Mouse (Mus musculus) neural tube, embryonic 14.5 days (tissue): Measurements from ENCODE around the gene Cyp11a1. TPM values are rescaled to one million over a fixed set of nuclear protein-coding genes. Genes with fewer than 3 reads are reported as not detected.

Experiments
- ATAC-seq: fragments of 200-750 bp; cut with Nextera tagmentation; 2 replicates; pipeline ENCODE4 v1.8.0; 2017; ENCODE audit warnings: low read depth, mild to moderate bottlenecking, moderate TSS enrichment, moderate library complexity
- H3K27ac ChIP-seq: fragments of 300-500 bp; sonication (generic); 2 replicates; pipeline ENCODE4 v1.5.1; 2014; ENCODE audit warnings: low read depth, mild to moderate bottlenecking, control low read depth, low read length, moderate library complexity, mixed read lengths
- H3K27me3 ChIP-seq: fragments of 300-500 bp; sonication (generic); 2 replicates; pipeline ENCODE4 v1.6.1; 2014; ENCODE audit warnings: low read length; ENCODE audit not compliant: control insufficient read depth, insufficient read depth
- H3K36me3 ChIP-seq: fragments of 300-500 bp; sonication (generic); 2 replicates; pipeline ENCODE4 v1.6.1; 2014; ENCODE audit warnings: low read length, mixed read lengths; ENCODE audit not compliant: control insufficient read depth, insufficient read depth
- H3K4me1 ChIP-seq: fragments of 300-500 bp; sonication (generic); 2 replicates; pipeline ENCODE4 v1.6.1; 2014; ENCODE audit warnings: low read length; ENCODE audit not compliant: control insufficient read depth, insufficient read depth
- H3K4me2 ChIP-seq: fragments of 300-500 bp; sonication (generic); 2 replicates; pipeline ENCODE4 v1.6.1; 2014; ENCODE audit warnings: mild to moderate bottlenecking, low read depth, low read length, control low read depth
- H3K4me3 ChIP-seq: fragments of 300-500 bp; sonication (generic); 2 replicates; pipeline ENCODE4 v1.5.1; 2014; ENCODE audit warnings: low read depth, low read length, control low read depth, mixed read lengths
- H3K9ac ChIP-seq: fragments of 300-500 bp; sonication (generic); replicated peaks from 2 replicates; pipeline ENCODE4 v1.6.1; 2014; ENCODE audit warnings: low read depth, mild to moderate bottlenecking, control low read depth, low read length, mixed read lengths
- H3K9me3 ChIP-seq: fragments of 300-500 bp; sonication (generic); 2 replicates; pipeline ENCODE4 v1.6.1; 2016; ENCODE audit warnings: low read length; ENCODE audit not compliant: control insufficient read depth
- WGBS: fragments of 180-500 bp; shearing (Covaris S2); extraction: QIAGEN DNeasy Blood & Tissue Kit; methylation state at CpG from one replicate; pipeline ENCODE4 v1.1.7; 2014; 5-methylcytosine and 5-hydroxymethylcytosine counted together
- polyA plus RNA-seq: library from polyadenylated mRNA; unstranded; fragments of >200 nt; fragmentation: Nextera tagmentation; extraction: Ambion mirVana; gene quantifications from 2 replicates; pipeline ENCODE4 v1.2.1, GENCODE M21; 2014

Gene Cyp11a1
- polyA plus RNA-seq, 1 experiment from 2014 or later = 0.71 TPM

- no peaks in the 10 kb centered on the region for H3K9me3 ChIP-seq
- no peaks in the 10 kb centered on the region for H3K27me3 ChIP-seq
- H3K4me3 ChIP-seq = no peak overlapping the region
- H3K4me1 ChIP-seq = no peaks in the 10 kb centered on the region
- no peaks in the 10 kb centered on the region for H3K36me3 ChIP-seq
- H3K9ac ChIP-seq = no peak overlapping the region
- no peak overlapping the region for H3K4me2 ChIP-seq
- 85% methylated on average over 6 of the region's 6 CpGs for WGBS
- no peak for ATAC-seq
- no peak overlapping the region for H3K27ac ChIP-seq
Observed at GRCm38 (mm10) chr9:58029635-58030034, 23.4 kb downstream of the Cyp11a1 start.

DNA sequence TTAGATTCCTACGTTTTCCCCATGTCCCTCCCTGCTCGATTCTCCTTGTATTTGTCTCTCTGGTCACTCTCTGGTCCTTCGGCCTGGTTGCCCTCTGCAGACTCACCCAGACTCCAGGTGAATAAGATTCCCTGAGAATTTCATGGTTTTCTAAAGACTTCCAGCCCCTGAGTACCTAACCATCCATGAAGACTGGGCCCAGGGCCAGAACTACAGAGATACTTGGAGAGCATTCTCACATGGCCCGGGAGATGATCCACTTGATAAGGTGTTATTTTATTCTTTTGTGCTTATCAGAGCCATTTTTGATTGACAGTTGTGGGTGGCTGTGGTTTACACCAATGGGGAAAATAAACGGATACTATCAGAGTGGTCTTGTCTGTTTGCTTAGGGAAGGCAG, 25.7 kb downstream of the Cyp11a1 start:
- WGBS = 88% methylated on average over 5 of the region's 5 CpGs
- ATAC-seq = no peak
- no peaks in the 10 kb centered on the region for H3K36me3 ChIP-seq

GRCm38 (mm10) chr9:58035519-58035918, 29.3 kb downstream of the Cyp11a1 start:
- Histone ChIP-seq H3K4me2 (no peak overlapping the region), H3K9ac (no peak overlapping the region), H3K36me3 (no peaks in the 10 kb centered on the region), H3K27me3 (peaks cover 10% of the 10 kb centered on the region), H3K9me3 (no peaks in the 10 kb centered on the region), H3K4me1 (no peaks in the 10 kb centered on the region), H3K27ac (no peak overlapping the region), H3K4me3 (no peak overlapping the region)
- 52% methylated on average over 2 of the region's 2 CpGs for WGBS
- ATAC-seq = no peak

More for the DNA sequence above, 25.7 kb downstream of the Cyp11a1 start:
- Histone ChIP-seq H3K4me1 (no peaks in the 10 kb centered on the region), H3K4me2 (no peak overlapping the region), H3K9me3 (no peaks in the 10 kb centered on the region), H3K27ac (no peak overlapping the region), H3K9ac (no peak overlapping the region), H3K27me3 (peaks cover under 1% of the 10 kb centered on the region; the same call in 1 of the 2 replicates), H3K4me3 (no peak overlapping the region)

DNA sequence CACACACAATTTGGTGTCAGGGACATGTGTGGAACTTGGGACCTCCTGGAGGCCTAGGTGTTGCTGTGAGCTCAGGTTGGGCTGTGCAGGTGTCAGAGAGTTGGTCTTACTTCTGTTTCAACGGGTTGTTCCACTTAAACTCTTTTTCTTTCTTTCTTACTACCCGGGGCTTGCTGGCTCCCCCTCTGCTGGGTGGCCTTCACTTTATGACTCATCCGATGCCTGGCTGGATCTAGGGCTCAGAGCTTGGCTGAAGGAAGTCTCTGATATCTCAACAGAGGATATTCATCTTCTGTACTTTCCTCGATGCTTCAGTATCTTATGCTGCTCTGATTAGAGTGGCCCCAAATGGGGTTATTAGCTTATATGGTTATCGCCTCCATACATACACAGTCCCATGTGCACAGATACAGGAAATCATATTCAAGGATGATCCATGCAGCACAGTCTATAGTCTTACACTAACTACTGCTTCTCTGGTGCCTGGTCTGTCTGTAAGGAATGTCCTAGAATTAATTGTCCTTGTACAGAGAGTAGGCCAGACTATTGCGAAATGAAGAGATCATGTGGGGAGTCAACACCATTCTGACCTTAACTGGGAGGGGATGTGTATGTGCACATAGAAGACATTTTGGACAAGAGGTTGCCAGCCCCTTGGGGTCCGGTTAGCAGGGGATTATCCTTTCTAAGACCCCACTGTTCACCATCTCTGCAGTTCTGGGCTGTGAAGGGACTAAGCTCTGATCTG, 29.9 kb downstream of the Cyp11a1 start:
- no peak overlapping the region for H3K4me3 ChIP-seq
- peaks cover 10% of the 10 kb centered on the region for H3K27me3 ChIP-seq
- no peaks in the 10 kb centered on the region for H3K9me3 ChIP-seq
- ATAC-seq = no peak
- no peak overlapping the region for H3K9ac ChIP-seq
- WGBS = 75% methylated on average over 7 of the region's 7 CpGs
- no peak overlapping the region for H3K27ac ChIP-seq
- H3K4me1 ChIP-seq = peaks cover 3% of the 10 kb centered on the region; the same call in 1 of the 2 replicates
- H3K4me2 ChIP-seq = no peak overlapping the region
- no peaks in the 10 kb centered on the region for H3K36me3 ChIP-seq

DNA sequence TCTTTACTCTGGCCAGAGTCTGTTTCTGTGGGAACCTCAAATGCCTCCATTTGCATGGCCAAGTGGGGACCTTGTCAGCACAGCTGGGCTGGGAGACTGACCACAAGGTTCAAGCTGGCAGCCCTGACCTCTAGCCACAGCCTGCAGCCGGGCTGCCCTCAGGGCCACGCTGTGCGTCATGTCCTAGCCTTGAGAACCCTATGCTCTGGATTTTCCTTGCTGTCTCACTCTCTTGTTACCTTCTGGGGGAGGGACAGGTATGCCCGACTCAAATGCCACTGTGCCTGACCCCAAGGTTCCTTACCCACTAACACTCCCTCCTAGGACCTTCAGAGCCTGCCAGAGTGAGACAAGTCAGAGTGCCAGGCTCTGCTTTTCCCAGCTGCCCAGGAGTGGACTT, 30.8 kb downstream of the Cyp11a1 start:
- Histone ChIP-seq H3K36me3 (no peaks in the 10 kb centered on the region), H3K27me3 (peaks cover 10% of the 10 kb centered on the region), H3K4me3 (no peak overlapping the region), H3K9me3 (no peaks in the 10 kb centered on the region), H3K4me1 (peaks cover 11% of the 10 kb centered on the region; the same call in 1 of the 2 replicates), H3K9ac (no peak overlapping the region), H3K4me2 (no peak overlapping the region), H3K27ac (no peak overlapping the region)
- 72% methylated on average over 4 of the region's 4 CpGs for WGBS
- no peak for ATAC-seq

- Histone ChIP-seq H3K27me3 (peaks cover 10% of the 10 kb centered on the region), H3K4me2 (no peak overlapping the region), H3K36me3 (no peaks in the 10 kb centered on the region), H3K4me1 (peaks cover 23% of the 10 kb centered on the region), H3K27ac (no peak overlapping the region), H3K9ac (no peak overlapping the region), H3K9me3 (no peaks in the 10 kb centered on the region), H3K4me3 (no peak overlapping the region)
- 11% methylated on average over 19 of the region's 19 CpGs for WGBS
- peak; percentile 72 for ATAC-seq
Observed at GRCm38 (mm10) chr9:58038500-58039168, 32.4 kb downstream of the Cyp11a1 start.

DNA sequence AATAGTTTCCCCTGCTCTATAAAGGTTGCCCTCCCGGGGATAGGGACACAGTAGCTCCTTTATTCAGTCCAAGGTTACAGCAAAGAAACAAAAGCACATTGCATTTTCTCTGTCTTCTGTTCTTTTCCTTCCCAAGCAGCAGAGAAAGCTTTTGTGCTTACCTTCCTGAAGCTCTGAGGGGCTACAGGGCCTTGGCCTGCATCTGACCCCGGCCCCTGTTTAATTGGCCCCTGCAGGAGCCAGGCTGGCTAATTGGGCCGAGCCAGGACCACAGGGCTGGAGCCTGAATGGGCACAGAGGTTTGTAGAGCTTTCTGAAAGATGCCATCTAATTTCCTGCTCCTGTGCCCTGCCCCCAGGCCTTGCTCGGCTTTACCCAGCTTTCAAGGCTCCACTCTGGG, 34.8 kb downstream of the Cyp11a1 start:
- H3K36me3 ChIP-seq = no peaks in the 10 kb centered on the region
- peaks cover 44% of the 10 kb centered on the region for H3K4me1 ChIP-seq
- H3K4me2 ChIP-seq = no peak overlapping the region
- peaks cover 10% of the 10 kb centered on the region for H3K27me3 ChIP-seq
- H3K4me3 ChIP-seq = no peak overlapping the region
- 15% methylated on average over 4 of the region's 4 CpGs for whole genome bisulfite sequencing
- no peak overlapping the region for H3K27ac ChIP-seq
- H3K9me3 ChIP-seq = no peaks in the 10 kb centered on the region
- ATAC-seq = no peak
- no peak overlapping the region for H3K9ac ChIP-seq

- Histone ChIP-seq H3K27me3 (peaks cover 4% of the 10 kb centered on the region), H3K27ac (no peak overlapping the region), H3K9ac (no peak overlapping the region), H3K4me1 (peaks cover 44% of the 10 kb centered on the region), H3K4me3 (no peak overlapping the region), H3K9me3 (no peaks in the 10 kb centered on the region), H3K36me3 (no peaks in the 10 kb centered on the region), H3K4me2 (no peak overlapping the region)
- 25% methylated on average over 10 of the region's 10 CpGs for WGBS
- ATAC-seq = no peak
Observed at GRCm38 (mm10) chr9:58042391-58042790, 36.2 kb downstream of the Cyp11a1 start.

GRCm38 (mm10) chr9:58043496-58044017, 37.3 kb downstream of the Cyp11a1 start:
- H3K4me3 ChIP-seq = no peak overlapping the region
- H3K9me3 ChIP-seq = no peaks in the 10 kb centered on the region
- no peak overlapping the region for H3K4me2 ChIP-seq
- 0 out of 2 replicates have a peak overlapping the region, but pooled peaks have one; percentile 25 for H3K27ac ChIP-seq
- H3K9ac ChIP-seq = no peak overlapping the region
- no peaks in the 10 kb centered on the region for H3K27me3 ChIP-seq
- WGBS = 35% methylated on average over 10 of the region's 10 CpGs
- peaks cover 54% of the 10 kb centered on the region for H3K4me1 ChIP-seq
- no peak for ATAC-seq
- no peaks in the 10 kb centered on the region for H3K36me3 ChIP-seq
